Mouse (Mus musculus): ENCODE measurements around the gene Cpd.
A peak's percentile ranks its signal among the peaks of the same experiment; 100 is the strongest.

Cpd gene

DNA sequence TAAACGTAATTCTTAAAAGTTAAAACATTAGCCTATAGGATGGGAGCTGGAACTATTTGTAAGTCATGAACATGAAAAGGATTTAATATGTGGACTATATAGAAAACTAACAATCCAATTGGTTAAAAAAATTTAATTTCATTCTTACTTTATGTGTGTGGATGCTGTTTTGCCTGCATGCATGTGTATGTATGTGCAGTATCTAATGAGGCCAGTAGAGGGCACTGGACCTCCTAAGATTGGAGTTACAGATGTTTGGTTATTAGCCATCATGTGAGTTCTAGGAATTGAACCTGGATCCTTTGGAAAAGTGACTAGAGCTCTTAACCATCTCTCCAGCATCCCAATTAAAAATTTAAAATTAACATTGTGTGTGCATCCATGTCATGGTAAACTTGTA lies 57.6 kb downstream of the Cpd start:
- DNase-seq (ENCODE audit: low read depth, low spot score) = peak; percentile 43

DNA sequence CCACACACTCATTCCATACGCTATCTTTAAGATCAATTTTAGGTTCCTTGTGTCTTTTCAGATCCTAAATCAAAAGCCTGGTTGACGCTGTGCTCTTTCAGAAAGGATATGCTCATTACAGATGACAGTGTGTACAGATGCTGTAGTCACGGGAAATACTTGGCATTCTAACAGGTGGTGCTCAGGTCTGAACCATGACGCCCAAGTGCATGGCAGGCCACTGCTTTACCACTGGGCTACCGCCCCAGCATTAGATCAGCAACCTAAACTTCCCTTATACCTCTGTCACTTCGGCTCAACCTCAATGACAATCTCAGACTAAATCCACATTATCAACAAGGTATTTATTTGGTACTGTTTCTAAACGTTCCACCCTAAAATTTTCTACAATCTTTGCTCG lies 71.3 kb downstream of the Cpd start:
- DNase-seq (ENCODE audit: low read depth, low spot score) = no peak

DNA sequence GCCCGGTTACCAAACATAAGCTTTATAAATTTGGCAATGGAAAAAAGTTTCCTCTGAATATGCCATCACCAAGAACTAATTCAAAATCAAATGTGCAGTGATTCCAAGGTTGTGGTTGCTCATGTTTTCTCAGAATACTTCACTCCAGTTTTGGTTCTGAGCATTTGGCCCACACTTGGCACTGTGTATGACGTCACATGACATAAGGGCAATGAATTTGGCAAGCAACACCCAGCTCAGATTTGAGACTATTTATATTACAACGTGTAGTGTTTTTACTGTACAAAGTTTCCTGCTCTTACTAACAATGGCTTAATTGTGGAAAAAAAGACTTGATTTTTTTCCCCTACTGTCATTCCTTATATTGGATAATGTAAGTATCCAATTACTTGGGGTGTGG lies 73.0 kb downstream of the Cpd start:
- no peak for DNase-seq (ENCODE audit: low read depth, low spot score)

DNA sequence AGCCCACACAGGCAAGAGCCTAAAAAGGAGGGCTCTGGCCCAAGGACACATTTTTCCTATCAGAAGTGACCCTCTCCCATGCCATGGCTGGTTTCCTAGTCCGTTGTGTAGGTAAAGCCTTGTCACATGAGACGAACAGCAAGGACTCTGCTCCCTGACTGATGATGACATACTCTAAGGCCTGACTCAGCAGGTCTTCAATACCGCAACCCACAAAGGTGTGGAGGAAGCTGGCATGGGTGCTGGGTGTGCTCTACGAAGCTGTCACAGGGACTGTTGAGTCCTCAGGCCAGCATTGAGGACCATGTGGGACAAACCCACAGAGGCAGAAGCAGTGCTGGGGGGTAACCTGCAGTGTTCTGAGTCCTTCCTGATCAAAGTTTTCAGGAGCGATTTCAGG lies 76.3 kb downstream of the Cpd start:
- no peak for DNase-seq (ENCODE audit: low read depth, low spot score)

DNA sequence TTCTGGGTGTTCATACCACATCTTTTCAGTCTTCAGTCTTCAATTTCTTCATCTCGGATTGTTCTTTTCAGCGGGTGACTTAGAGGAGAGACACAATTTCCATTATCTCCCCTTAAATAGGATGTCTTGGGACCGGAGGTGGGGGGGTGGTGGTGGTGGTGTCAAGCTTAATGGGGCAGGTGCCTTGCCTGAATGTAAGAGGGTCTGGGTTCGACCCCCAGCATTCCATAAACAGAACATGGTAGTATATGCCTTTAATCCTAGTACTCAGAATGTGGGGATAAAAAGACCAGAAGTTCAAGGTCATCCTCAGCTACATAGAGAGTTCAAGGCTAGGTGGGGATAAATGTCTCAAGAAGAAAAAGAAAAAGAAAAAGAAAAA lies 83.1 kb downstream of the Cpd start:
- no peak for DNase-seq (ENCODE audit: low read depth, low spot score)

DNA sequence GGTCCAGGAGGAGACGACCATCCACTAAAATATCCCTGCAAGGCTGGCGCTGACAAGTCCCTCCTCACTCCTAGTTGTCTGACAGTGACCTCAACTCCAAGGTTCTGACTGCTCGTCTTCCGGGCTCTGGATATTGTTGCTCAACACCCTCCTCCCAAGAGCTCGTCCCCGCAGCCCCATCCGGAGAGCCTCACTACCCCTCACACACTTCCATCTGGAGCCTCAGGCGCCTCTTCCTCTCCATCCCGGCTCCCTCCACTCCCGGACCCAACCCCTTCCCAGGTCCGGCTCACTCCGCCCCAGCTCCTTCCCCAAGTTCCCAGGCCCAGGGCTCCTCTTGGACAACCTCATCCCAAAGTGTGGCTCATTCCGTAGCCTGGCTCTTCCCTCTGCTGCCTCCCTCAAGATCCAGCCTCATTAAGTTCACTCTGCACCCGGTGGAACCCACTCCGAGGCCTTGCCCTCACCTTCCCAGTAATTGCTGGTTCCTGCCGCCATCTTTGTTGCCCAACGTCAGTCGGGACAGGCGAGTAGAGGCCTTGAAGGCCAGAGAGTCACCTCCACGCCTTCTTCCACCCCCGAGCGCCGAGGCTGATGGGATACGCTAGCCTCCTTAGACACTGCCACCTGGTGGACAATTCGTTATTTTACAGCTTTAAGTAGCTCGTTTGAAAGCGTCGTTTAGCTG lies 83.6 kb downstream of the Cpd start, which contains the start of gene Gosr1:
TSS of gene Gosr1 (minus strand) at position 527 of the 688 bp plus-strand sequence.
- peak; percentile 97 for DNase-seq (ENCODE audit: low read depth, low spot score)

DNA sequence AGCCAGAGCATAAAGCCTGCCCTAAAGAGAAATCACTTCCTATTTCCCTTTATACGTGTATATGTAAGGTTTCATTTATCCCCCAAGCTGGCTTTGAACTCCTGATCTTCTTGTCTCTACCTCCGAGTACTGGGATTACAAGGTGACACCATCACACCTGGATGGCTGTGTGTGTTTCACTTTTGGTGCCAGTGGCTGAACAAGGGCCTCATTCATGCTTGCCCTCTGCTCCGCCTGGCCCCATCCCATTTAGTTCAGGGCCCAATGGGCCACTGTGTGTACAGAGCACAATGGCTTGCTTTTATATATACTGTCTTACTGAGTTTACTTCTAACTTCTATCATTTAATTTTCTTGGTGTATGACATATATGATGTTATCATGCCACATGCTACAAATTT lies 94.5 kb downstream of the Cpd start:
- DNase-seq (ENCODE audit: low read depth, low spot score) = no peak

DNA sequence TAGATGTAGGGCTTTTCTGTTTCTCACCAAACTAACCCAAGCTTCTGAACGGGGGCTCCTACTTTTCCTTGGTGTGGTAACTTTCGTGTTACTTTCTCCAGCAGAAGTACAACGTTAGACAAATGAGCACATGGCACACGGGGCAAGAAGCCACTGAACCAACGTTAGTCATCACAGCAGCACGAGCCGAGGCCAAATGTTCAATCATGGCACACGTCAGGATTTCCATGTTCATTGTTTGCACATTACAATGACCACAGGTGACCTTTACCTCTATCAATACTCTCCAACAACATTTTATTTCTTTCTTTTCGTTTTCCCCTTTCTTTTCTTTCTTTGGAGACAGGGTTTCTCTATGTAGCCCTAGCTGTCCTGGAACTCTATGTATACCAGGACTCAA lies 98.0 kb downstream of the Cpd start:
- DNase-seq (ENCODE audit: low read depth, low spot score) = no peak

DNA sequence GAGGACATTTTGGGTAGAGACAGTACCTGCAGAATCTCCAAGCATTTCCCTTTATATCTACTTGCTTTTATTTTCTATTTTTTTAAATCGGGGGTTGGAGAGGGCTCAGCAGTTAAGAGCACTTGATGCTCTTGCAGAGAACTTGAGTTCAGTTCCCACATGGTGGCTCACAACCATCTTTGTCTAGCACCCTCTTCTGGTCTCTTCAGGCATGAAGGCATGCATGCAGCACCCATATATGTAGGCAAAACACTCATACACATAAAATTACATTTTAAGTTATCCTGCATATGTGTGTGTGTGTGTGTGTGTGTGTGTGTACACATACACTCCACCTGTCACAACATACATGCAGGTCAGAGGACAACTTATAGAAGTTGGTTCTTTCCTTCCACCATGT lies 100.9 kb downstream of the Cpd start:
- DNase-seq (ENCODE audit: low read depth, low spot score) = no peak

DNA sequence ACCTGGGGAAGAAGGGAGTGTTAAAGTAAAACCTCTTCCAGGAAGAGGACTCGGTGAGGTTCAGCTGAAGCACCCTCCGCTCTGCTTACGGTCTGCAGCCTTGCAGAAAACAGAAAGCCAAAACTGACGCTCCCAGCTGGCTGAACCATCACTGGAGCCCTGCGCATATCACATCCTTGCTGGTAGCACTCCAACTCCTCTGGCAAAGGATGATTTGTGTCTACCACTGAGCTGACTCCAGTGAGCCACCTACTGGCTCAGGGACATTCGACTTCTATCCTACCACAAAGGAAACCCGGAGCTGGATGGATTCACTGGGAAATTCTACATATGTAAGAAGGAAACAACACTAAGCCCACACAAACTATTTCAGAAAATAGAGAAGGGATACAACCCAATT lies 102.3 kb downstream of the Cpd start:
- DNase-seq (ENCODE audit: low read depth, low spot score) = no peak

DNA sequence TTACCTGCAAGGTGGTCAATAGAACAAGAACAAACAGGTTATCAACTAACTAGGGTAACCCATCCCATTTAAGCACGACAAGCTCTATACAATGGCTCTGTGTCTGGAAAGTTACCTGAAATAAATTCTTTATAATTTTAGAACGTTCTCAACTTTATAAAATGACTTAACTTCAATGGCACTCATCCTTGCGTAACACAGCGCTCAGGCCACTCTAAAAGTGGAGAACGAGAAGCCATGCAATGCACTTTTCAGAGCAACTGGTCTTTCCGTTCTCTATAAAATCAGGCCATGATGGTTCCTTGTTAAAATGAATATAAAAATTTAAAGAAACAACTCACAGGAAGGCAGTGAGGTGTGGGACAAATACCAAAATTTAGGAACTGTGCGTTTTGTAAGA lies 104.3 kb downstream of the Cpd start:
- no peak for DNase-seq (ENCODE audit: low read depth, low spot score)

DNA sequence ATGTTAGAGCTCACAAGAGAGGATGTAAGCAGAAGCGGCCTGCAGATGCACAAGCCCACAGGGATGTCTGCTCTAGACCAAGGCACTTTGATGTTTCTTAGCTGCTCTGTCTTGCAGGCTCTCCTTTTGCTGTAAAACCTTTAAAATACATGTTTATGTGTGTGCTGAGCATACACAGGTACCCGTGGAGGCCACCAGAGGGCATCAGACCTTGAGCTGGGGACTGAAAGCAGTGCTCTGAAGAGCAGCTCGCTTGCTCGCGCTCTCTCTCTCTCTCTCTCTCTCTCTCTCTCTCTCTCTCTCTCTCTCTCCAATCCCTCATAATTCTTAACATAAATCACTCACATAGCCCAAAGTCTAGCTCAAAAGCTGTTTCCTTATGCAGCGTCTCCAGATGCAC lies 107.7 kb downstream of the Cpd start:
- DNase-seq (ENCODE audit: low read depth, low spot score) = no peak

DNA sequence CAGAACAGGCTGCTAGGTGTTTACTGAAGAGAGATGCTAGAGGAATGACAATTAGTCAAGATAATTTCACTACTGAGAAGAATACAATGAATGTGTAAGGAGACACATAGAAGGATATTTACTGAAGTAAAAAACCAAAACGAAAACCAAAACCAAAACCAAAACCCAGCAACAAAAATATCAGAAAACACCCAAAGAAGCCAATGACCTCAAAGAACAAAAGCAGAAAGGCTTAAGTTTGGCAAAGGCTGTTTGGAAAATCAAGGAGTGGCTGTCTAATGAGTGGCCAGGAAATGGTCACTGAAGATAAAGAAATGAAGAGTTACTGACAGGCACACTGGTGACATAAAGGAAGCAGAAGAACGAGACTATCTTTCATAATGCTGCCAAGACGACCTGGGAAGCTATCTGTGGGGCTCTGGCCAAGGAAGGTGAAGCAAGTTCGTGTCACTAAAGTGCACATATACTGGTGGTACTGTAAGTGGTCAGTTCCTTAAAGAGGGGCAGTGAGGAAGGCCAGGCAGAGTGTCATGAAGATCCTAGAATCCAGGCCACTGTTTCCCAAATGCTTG lies 111.0 kb downstream of the Cpd start:
- no peak for DNase-seq (ENCODE audit: low read depth, low spot score)

DNA sequence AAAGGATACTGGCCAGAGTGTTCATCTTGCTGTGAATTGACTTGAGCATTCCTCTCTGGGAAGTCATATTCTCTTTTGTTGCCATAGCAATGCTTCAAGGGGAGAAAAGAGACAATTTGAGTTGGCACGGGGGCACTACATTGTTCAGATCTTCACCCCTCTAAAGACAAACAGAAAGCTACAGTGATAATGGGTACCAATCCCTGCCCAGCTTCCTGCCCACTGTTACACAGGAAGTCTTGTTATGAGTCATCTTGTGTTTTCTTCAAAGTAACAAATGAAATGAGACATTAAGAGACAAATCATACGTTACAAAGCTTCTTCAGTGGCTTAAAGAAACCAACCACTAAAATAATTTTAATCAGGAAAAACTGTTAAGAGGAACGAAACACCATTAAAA lies 112.3 kb downstream of the Cpd start:
- DNase-seq (ENCODE audit: low read depth, low spot score) = no peak

DNA sequence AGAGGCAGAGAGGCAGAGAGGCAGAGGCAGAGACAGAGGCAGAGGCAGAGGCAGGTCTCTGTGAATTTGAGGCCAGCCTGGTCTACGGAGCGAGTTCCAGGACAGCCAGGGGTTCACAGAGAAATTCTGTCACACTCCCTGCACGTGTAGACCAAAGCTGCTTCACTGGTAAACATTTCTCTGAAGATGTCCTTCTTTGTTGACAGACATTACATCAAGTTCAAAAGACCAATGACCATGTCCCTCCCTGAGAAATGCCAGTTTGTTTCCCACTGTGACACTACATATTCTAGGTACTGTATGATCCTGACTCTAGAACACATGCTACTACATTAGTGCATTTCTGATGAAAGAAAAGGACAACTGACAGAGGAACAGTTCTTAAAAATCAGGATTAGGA lies 116.2 kb downstream of the Cpd start:
- DNase-seq (ENCODE audit: low read depth, low spot score) = no peak

Data from embryo, embryonic 11.5 days (tissue).